11 mouse cellular contexts compared by ENCODE assay signal in genomic region chrX:92597324-92597723, GRCm38 (mm10). TPM values are rescaled to one million over a fixed set of nuclear protein-coding genes. Genes with fewer than 3 reads are reported as not detected.
A peak's percentile ranks its signal among the peaks of the same experiment; 100 is the strongest.
DNase-seq lines count a peak whose midpoint lies in the region; ATAC-seq lines count a peak whose summit lies in the region.
"Had no signal": no experiment of that assay in that cellular context is flagged by ENCODE, and none has a peak within 500 bp of the region (broad histone marks: within the 10 kb centered on the region; RNA-seq: fewer than 3 reads in every experiment).

No protein-coding gene starts in this region.

- H3K4me3 ChIP-seq in heart, embryonic 11.5 days (ENCODE audit: low read depth, low read length): no peak overlapping the region
- H3K4me3 ChIP-seq: liver, embryonic 13.5 days had no signal

- H3K27ac ChIP-seq in heart, embryonic 11.5 days (ENCODE audit: low read depth, low read length): no peak overlapping the region
- H3K27ac ChIP-seq: liver, embryonic 13.5 days had no signal

- WGBS in heart, embryonic 11.5 days (ENCODE audit: insufficient replicate concordance): 33% methylated on average over 4 of the region's 4 CpGs

- no peaks in the 10 kb centered on the region for H3K4me1 ChIP-seq in heart, embryonic 11.5 days (ENCODE audit: control insufficient read depth, insufficient read depth, low read length)
- H3K4me1 ChIP-seq: liver, embryonic 13.5 days had no signal

- ATAC-seq in heart, embryonic 11.5 days (replicated peaks; ENCODE audit: insufficient number of reproducible peaks, low FRiP score, low TSS enrichment): no peak

- H3K9ac ChIP-seq in heart, embryonic 11.5 days (ENCODE audit: low read depth, low read length): no peak overlapping the region
- H3K9ac ChIP-seq: liver, embryonic 13.5 days had no signal

- DNase-seq in cerebellum, postnatal 14 days: peak; percentile 21 to 38
- no peak for DNase-seq in cerebellum, adult 9-11 months
- peak; percentile 5 to 22 for DNase-seq in left cerebral cortex, adult 18-20 months (ENCODE audit: low spot score in 2 of 2)
- no peak for DNase-seq in left cerebral cortex, adult 11 months (ENCODE audit: low spot score)
- peak; percentile 1 for DNase-seq in R1 (ENCODE audit: low read depth, low spot score)
- DNase-seq in left cerebral cortex, postnatal 25 days (ENCODE audit: low spot score in 2 of 2): peak; percentile 20 to 29
- no peak for DNase-seq in cerebellum, adult 8-10 months
- DNase-seq: liver, embryonic 13.5 days; spleen, adult 18-20 months had no signal

- H3K27me3 ChIP-seq in heart, embryonic 11.5 days (ENCODE audit: control insufficient read depth, insufficient read depth, low read length): no peaks in the 10 kb centered on the region
- H3K27me3 ChIP-seq: CH12.LX; liver, embryonic 13.5 days had no signal

- no peaks in the 10 kb centered on the region for H3K9me3 ChIP-seq in heart, embryonic 11.5 days (replicated peaks; ENCODE audit: control insufficient read depth, low read length)
- H3K9me3 ChIP-seq: liver, embryonic 13.5 days had no signal

- intact Hi-C loops in left cerebral cortex, postnatal 25 days (cut with DNase I): no loop called here

- H3K4me2 ChIP-seq in heart, embryonic 11.5 days: no peak overlapping the region
- H3K4me2 ChIP-seq: liver, embryonic 13.5 days had no signal

- H3K36me3 ChIP-seq in heart, embryonic 11.5 days (ENCODE audit: control insufficient read depth, insufficient read depth, low read length): no peaks in the 10 kb centered on the region
- H3K36me3 ChIP-seq: liver, embryonic 13.5 days had no signal

RNA-seq across cellular contexts. Expression of gene Mageb18, which starts 2.0 kb away (rescaled TPM):
- total RNA-seq in left cerebral cortex, adult 18-20 months (2021): not detected
- total RNA-seq in left cerebral cortex, postnatal 25 days (2021): not detected
- polyA plus RNA-seq in heart, embryonic 11.5 days (2014; fragmentation: Nextera tagmentation; extraction: Ambion mirVana): not detected in 2 replicates
- total RNA-seq: CH12.LX had no signal
- polyA plus RNA-seq: liver, embryonic 13.5 days had no signal

Comparison
In these comparisons a context has a peak if more than half of its experiments do, and no peak if none do; other contexts are left out.
1. DNase-seq: peak in cerebellum, postnatal 14 days (2 of 2), left cerebral cortex, adult 18-20 months (2 of 2), R1 (single experiment) and left cerebral cortex, postnatal 25 days (2 of 2); none in cerebellum, adult 9-11 months (single experiment), left cerebral cortex, adult 11 months (single experiment) and cerebellum, adult 8-10 months (single experiment).